Mouse (Mus musculus): ENCODE results near the gene Gm16442. TPM values are rescaled to one million over a fixed set of nuclear protein-coding genes. Genes with fewer than 3 reads are reported as not detected.

Gm16442 gene
- polyA plus RNA-seq (2017; shearing (Covaris generic)) = not detected

GRCm38 (mm10) chr7:20122479-20122878 lies at the start of gene Gm16442:
Gm16442 (minus strand) TSS chr7:20122579.

DNA sequence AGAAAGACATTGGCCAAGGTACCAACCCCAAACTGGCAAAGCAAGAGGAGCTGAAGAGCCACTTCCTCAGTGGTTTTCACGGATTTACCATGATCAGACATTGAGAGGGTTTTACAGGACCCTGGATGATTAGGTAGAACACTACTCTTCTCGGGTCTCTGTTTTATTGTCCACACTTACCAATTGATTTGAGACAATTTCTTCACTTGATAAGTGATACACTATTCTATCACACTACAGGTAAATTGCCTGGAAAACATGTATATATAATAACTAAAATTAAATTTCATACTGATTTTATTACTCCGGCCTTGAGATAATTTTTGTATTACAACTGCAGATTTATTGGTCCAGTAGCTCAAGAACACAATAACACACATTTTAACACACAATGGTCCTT lies 45.9 kb upstream of the Gm16442 start, which contains the start of gene Vmn1r94:
Gene Vmn1r94 (minus strand): TSS at position 101 of the 400 bp plus-strand sequence.

GRCm38 (mm10) chr7:20138988-20139387 lies 16.6 kb upstream of the Gm16442 start, which contains the start of gene Vmn1r93:
Vmn1r93 (minus strand) TSS chr7:20139088.

DNA sequence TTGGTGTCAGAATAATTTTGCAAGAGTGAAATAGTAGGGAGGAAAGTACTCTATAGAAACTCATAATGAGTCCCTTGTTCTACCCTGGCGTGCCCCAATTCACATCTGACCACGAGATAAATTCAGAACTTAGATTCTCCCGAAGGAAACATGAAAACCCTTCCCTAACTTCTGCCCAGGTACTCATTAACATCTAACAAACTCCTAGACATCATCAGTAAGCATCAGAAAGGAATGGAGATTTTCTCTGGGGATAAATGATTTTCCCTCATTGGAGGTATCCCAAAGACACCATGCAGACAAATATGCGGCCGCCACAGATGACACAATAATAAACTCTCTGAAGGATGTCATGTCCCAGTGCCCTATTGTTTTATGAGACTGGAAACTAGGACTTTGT lies 23.0 kb downstream of the Gm16442 start, which contains the start of gene Vmn1r91:
Gene Vmn1r91 (plus strand): TSS at position 301 of the 400 bp plus-strand sequence.

Other genes with a start within 250 kb of the Gm16442 start
- not detected for gene Ceacam19, start 234.6 kb downstream of the Gm16442 start, polyA plus RNA-seq (2017; shearing (Covaris generic))
- gene Pvr, start 201.4 kb downstream of the Gm16442 start, polyA plus RNA-seq (2017; shearing (Covaris generic)) = 46.5 TPM
- 35.0 TPM for gene Igsf23, start 171.8 kb downstream of the Gm16442 start, polyA plus RNA-seq (2017; shearing (Covaris generic))
- gene Ceacam20, start 157.2 kb downstream of the Gm16442 start, polyA plus RNA-seq (2017; shearing (Covaris generic)) = not detected
- gene Nlrp9b, start 131.1 kb downstream of the Gm16442 start, polyA plus RNA-seq (2017; shearing (Covaris generic)) = not detected
- 0.10 TPM for gene Vmn1r91, start 22.9 kb downstream of the Gm16442 start, polyA plus RNA-seq (2017; shearing (Covaris generic))
- not detected for gene Vmn1r93, start 16.5 kb upstream of the Gm16442 start, polyA plus RNA-seq (2017; shearing (Covaris generic))
- gene Vmn1r94, start 45.8 kb upstream of the Gm16442 start, polyA plus RNA-seq (2017; shearing (Covaris generic)) = not detected
- not detected for gene Vmn1r95, start 71.1 kb upstream of the Gm16442 start, polyA plus RNA-seq (2017; shearing (Covaris generic))
- not detected for gene Gm6164, start 83.0 kb upstream of the Gm16442 start, polyA plus RNA-seq (2017; shearing (Covaris generic))
- gene Gm4498, start 111.2 kb upstream of the Gm16442 start, polyA plus RNA-seq (2017; shearing (Covaris generic)) = not detected
- gene Gm5890, start 140.3 kb upstream of the Gm16442 start, polyA plus RNA-seq (2017; shearing (Covaris generic)) = not detected
- not detected for gene Gm4133, start 211.5 kb upstream of the Gm16442 start, polyA plus RNA-seq (2017; shearing (Covaris generic))

Data from CD4-positive, CD25-positive, alpha-beta regulatory T cell, adult 9 weeks (primary cell).